Mouse (Mus musculus) 3134 (cell line): ENCODE measurements at regions not wholly inside any gene's neighbourhood (a gene's known extent, or its start where the extent isn't known, plus 50 kb on each side); places are given as distances from the start of the nearest gene placed in this dataset.
A peak's percentile ranks its signal among the peaks of the same experiment; 100 is the strongest.

ENCODE experiments used
- DNase-seq: peaks from one replicate; pipeline ENCODE4 v3.0.0-alpha.2; 2011; ENCODE audit warnings: low spot score; ENCODE audit not compliant: insufficient read length; ENCODE audit errors: extremely low read depth

GRCm38 (mm10) chr2:47750997-47751623 lies 1062.8 kb upstream of the Acvr2a start:
- DNase-seq: no peak

GRCm38 (mm10) chr2:47755716-47756115 lies 1058.2 kb upstream of the Acvr2a start:
- DNase-seq: no peak

DNA sequence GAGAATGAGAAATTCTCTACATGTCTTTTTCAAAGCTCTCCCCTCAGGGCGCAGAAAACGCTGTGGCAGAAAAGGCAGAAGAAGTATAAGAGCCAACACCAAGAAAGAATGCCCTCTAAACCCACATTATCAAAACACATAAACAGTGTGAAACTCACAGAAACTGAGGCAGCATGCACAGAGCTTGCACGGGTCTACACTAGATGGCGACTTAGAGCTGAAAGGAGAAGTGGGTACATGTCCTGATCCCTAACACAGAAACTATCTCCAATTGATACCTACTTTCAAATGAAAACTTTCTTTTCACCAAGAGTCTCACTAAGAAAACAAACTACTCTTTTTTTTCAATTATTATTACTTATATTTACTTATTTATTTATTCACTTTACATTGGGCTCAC lies 1057.7 kb upstream of the Acvr2a start:
- DNase-seq: no peak

- DNase-seq: no peak
Measured at GRCm38 (mm10) chr2:47775766-47776165, 1038.1 kb upstream of the Acvr2a start.

- DNase-seq: no peak
Measured at GRCm38 (mm10) chr2:47776965-47777364, 1036.9 kb upstream of the Acvr2a start.

GRCm38 (mm10) chr2:47785848-47786247 lies 1028.1 kb upstream of the Acvr2a start:
- peak; percentile 1 for DNase-seq

- DNase-seq: no peak
Measured at GRCm38 (mm10) chr2:47822746-47823271, 991.1 kb upstream of the Acvr2a start.

GRCm38 (mm10) chr2:47832493-47832892 lies 981.4 kb upstream of the Acvr2a start:
- no peak for DNase-seq

DNA sequence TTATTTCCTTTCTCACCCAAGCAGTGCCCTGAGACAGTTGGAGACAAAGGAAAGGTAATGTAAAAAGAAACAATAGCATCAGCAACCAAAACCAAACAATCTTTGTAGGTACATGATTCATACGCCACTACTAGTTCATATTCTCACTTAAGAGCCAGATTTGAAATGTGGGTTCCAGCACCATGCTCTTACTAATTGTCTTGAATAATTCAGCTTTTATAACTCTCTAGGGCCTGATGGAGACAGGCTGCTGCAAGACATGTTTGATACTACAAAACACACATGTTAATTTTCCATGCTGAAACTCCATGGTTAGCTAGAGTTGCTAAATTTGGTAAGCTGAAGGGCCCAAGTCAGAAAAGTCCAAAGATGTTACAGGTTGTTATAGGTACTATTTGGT lies 980.4 kb upstream of the Acvr2a start:
- DNase-seq: no peak

DNA sequence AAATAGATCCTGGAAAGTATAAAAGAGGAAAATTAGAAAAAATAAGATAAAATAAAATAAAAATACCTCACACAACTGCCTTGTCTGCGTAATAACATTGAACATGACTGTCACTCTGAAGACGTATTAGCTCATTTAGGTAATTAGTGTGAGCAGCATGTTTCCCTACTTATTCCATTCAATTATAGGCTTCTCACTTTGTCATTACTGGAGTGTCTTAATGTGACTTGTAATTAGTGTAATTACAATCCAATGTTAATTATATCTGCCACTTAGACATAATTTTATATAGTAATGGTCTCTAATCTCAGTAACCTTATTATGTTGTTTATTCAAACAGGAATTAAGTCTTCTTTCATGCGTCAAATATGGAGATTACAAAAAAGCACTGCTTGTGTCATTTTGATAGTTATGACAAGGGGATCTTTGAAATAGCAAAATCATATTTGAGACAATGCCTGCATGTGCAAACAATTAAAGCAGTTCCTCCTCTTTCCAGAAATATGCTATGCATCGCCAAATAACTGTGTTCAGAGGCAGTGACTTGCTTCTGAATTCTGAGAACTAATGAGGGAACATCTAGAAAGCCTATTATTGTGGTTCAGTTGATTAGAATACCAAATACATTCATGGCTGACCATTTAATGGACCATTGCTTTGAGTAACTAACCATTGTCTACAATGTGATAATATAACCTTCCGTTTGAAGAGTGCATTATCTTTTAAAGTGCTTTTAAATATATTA lies 979.7 kb upstream of the Acvr2a start:
- DNase-seq: no peak

DNA sequence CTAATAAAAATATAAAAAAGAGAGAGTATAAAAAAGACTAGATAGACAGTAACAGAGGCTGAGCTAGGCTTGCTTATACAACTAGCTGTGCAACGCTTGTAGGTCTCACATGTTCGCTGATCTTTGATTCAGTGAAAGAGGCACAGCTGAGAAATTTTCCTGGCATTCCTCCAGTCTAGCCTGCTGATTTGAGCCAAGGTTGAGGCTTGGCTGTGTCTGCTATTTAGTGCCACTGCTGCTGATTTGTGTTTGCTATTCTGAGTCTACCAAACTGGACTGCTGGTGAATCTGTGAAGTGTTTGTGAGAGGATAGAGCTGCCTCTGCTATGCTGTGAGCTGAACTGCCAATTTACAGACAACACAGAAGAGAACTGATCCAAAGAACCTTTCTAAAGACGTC lies 956.7 kb upstream of the Acvr2a start:
- no peak for DNase-seq

- no peak for DNase-seq
Measured at GRCm38 (mm10) chr2:47862446-47862845, 951.5 kb upstream of the Acvr2a start.

DNA sequence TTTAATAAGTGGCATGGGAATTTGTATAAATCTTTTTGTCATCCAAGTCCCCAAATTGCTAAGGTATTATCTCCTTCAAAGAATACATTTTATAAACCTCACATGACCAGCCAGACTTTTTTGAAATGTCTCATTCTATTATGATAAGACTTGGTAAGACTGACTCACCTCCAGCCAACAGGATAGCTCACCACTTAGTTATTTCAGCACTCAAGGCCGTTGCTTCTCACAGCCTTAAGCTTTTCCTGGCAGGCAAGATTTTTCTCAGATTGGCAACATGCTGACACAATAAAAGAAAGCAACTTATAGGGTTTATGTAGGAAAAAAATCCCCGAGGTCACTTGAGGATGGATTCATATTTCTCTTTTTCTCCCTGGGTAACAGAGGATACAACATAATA lies 935.9 kb upstream of the Acvr2a start:
- no peak for DNase-seq

- no peak for DNase-seq
Measured at GRCm38 (mm10) chr2:47879071-47879470, 934.8 kb upstream of the Acvr2a start.

DNA sequence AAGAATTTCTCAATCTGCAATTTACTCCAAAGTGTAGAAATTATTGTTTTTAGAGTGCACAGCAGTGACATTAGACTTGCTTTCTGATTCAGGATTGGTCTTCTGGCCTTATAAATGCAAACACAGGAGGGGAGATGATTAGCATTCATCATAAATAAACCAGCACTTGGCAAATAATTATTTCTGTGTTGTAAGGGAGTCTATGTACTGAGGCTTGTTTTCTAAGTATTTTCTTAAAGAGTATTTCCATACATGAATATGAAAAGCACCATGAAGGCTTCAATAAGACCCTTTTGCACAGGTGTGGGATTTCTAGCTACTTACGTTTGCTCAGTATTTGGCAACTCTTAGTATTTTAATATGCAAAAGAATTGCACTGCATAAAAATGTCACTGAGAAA lies 934.1 kb upstream of the Acvr2a start:
- DNase-seq: no peak

DNA sequence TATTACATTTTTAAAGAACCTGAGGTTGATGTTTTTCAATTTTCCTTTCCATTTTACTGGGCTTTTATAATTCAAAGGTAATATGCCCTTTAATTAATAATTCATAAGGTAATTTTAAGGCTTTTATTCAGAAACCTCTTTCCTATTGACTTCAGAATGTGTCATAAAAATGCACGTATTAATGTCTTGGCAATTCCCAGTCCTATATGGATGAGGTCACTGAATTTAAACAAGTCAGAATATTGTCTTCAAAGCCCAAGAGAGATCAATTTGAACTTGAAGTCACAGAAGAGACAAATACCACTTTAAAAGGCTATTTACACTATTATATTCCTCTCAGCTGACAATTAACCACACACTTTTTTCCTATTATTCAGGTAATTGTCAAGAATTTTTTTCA lies 925.7 kb upstream of the Acvr2a start:
- no peak for DNase-seq

DNA sequence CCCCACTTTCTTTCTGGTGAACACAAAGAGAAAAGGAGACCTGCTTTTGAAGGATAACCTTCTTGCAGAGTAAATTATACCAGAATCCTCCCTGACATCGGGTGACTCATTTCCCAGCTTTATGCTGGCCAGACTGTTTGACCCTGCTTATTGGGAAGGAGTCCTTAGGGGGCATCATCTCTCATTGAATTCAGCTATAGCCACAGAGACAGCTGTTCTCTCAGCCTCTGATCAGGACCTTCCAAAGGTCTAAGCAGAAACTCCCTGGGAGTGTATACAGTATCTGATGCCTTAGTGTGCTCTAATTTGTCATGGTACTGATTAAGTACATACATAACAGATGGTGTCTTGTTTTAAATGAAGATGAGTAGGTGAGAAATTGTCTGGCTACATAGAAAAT lies 922.5 kb upstream of the Acvr2a start:
- no peak for DNase-seq

DNA sequence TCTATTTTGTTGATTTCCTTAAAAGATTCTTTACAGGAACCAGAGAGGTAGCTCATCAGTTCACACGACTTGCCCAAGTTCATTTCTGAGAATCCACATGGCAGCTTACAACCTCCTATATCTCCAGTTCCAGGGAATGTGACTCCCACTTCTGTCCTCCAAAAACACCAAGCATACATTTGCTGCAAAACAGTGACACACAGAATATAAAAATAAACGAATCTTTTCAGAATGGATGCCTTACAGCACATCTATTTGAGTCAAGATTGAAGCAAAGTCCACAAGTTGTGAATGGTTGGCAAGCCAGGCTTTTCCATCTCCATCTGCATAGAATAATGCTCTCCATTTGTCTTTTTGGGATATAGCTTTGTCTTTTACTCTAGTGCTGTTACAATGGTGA lies 921.0 kb upstream of the Acvr2a start:
- no peak for DNase-seq

GRCm38 (mm10) chr2:47894806-47895205 lies 919.1 kb upstream of the Acvr2a start:
- no peak for DNase-seq

DNA sequence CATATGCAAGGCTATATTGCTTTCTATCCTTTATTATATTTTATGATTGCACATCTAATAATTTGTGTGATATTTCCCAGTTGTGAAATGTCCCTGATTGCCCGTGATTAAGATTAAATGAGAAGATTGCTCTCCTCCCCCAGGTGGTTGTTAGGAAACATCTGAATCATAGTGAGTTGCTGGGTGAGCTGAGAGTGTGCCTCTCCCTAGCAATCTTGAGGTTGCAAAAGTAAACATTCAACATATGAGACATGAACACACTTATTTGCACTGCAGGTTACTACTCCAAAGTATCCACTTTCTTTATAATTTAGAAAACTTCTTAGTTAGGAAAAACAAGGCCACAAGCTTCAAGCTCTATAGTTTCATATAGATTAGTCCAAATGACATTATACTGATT lies 899.6 kb upstream of the Acvr2a start:
- no peak for DNase-seq

DNA sequence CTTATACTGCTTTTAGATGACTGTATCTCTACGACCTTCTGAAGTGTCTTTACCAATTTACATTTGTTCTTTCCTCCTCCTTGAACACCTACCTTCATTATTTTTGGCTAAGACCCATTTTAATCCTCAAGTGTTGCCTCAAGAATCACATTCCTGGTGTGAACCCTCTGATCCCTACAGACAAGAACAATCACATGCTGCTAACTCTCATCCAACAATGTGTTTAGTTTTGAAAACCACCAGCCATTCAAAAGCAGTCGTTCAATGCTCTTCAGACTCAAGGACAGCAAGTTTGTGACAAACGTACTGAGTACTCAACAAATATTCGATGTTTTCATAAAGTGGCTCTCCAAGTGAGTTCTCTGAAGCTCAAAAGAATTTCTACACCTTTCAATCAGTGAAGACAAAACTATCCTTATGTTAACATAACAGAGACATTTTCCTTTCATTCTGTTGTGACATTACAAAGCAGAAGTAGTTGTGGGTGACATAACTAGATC lies 898.9 kb upstream of the Acvr2a start:
- DNase-seq: no peak

- DNase-seq: no peak
Measured at GRCm38 (mm10) chr2:47922965-47923364, 890.9 kb upstream of the Acvr2a start.
